ENCODE assay signal across 9 mouse cellular contexts in genomic region chr6:28572991-28573759, GRCm38 (mm10).
DNase-seq lines count a peak whose midpoint lies in the region; ATAC-seq lines count a peak whose summit lies in the region.
"Had no signal": no experiment of that assay in that cellular context is flagged by ENCODE, and none has a peak within 500 bp of the region (broad histone marks: within the 10 kb centered on the region; RNA-seq: fewer than 3 reads in every experiment).

No protein-coding gene starts in this region.

- H3K27me3 ChIP-seq in hindbrain, embryonic 15.5 days: no peaks in the 10 kb centered on the region
- H3K27me3 ChIP-seq: limb, embryonic 15.5 days had no signal

- peaks cover 29% of the 10 kb centered on the region for H3K4me1 ChIP-seq in hindbrain, embryonic 15.5 days (replicated peaks)
- H3K4me1 ChIP-seq: limb, embryonic 15.5 days had no signal

- H3K9ac ChIP-seq in hindbrain, embryonic 15.5 days: no peak overlapping the region
- H3K9ac ChIP-seq: limb, embryonic 15.5 days had no signal

- peak; percentile 28 to 41 for DNase-seq in cerebellum, postnatal 4 days (ENCODE audit: low spot score in 2 of 2)
- peak; percentile 65 to 77 for DNase-seq in right cerebral cortex, postnatal 10 days (ENCODE audit: low spot score in 2 of 2)
- no peak for DNase-seq in right cerebral cortex, postnatal 25 days
- DNase-seq in spleen, postnatal 10 days (ENCODE audit: low spot score in 2 of 2): no peak
- DNase-seq in adrenal gland, adult 18-20 months (ENCODE audit: low spot score in 2 of 2): no peak

- no peaks in the 10 kb centered on the region for H3K36me3 ChIP-seq in hindbrain, embryonic 15.5 days
- H3K36me3 ChIP-seq: limb, embryonic 15.5 days had no signal

- peak overlapping the region; percentile 73 for H3K27ac ChIP-seq in hindbrain, embryonic 15.5 days (replicated peaks)
- H3K27ac ChIP-seq: limb, embryonic 15.5 days had no signal

- ATAC-seq in cerebellum, adult (ENCODE audit: insufficient number of reproducible peaks, low FRiP score, low TSS enrichment): no peak
- peak; percentile 84 for ATAC-seq in hindbrain, embryonic 15.5 days (ENCODE audit: low FRiP score, low read depth)
- peak; percentile 47 for ATAC-seq in megakaryocyte progenitor cell, adult 5-6 weeks (replicated peaks; ENCODE audit: poor library complexity)

- no peaks in the 10 kb centered on the region for H3K9me3 ChIP-seq in hindbrain, embryonic 15.5 days
- H3K9me3 ChIP-seq: limb, embryonic 15.5 days had no signal

- H3K4me3 ChIP-seq in hindbrain, embryonic 15.5 days: no peak overlapping the region
- H3K4me3 ChIP-seq: limb, embryonic 15.5 days had no signal

- peak overlapping the region; percentile 29 for H3K4me2 ChIP-seq in hindbrain, embryonic 15.5 days
- H3K4me2 ChIP-seq: limb, embryonic 15.5 days had no signal

- WGBS in hindbrain, embryonic 15.5 days: 23% methylated on average over 11 of the region's 11 CpGs

Comparison
In these comparisons a context has a peak if more than half of its experiments do, and no peak if none do; other contexts are left out.
1. DNase-seq: peak in cerebellum, postnatal 4 days (2 of 2) and right cerebral cortex, postnatal 10 days (2 of 2); none in right cerebral cortex, postnatal 25 days (single experiment), spleen, postnatal 10 days (0 of 2) and adrenal gland, adult 18-20 months (0 of 2).